Mouse (Mus musculus) heart, postnatal 0 days (tissue): ENCODE data around the gene Sf3a2. TPM values are rescaled to one million over a fixed set of nuclear protein-coding genes. Genes with fewer than 3 reads are reported as not detected.

Experiments used
- ATAC-seq: fragments of 200-750 bp; cut with Nextera tagmentation; 2 replicates; pipeline ENCODE4 v1.8.0; 2017; ENCODE audit warnings: low read depth, moderate number of reproducible peaks, moderate library complexity; ENCODE audit not compliant: insufficient read depth
- DNase-seq: peaks from one replicate; pipeline ENCODE4 v3.0.0-alpha.2; 2016; ENCODE audit warnings: low spot score
- H3K27ac ChIP-seq: fragments of 300-500 bp; sonication (generic); 2 replicates; pipeline ENCODE4 v1.5.1; 2014; ENCODE audit warnings: low read depth, mild to moderate bottlenecking
- H3K27me3 ChIP-seq: fragments of 300-500 bp; sonication (generic); 2 replicates; pipeline ENCODE4 v1.6.1; 2014; ENCODE audit warnings: low read length, mixed read lengths; ENCODE audit not compliant: control insufficient read depth, insufficient read depth
- H3K36me3 ChIP-seq: fragments of 300-500 bp; sonication (generic); replicated peaks from 2 replicates; pipeline ENCODE4 v1.6.1; 2014; ENCODE audit warnings: low read length, mixed read lengths; ENCODE audit not compliant: control insufficient read depth, insufficient read depth
- H3K4me1 ChIP-seq: fragments of 300-500 bp; sonication (generic); 2 replicates; pipeline ENCODE4 v1.6.1; 2014; ENCODE audit warnings: antibody characterized with exemption; ENCODE audit not compliant: control insufficient read depth, insufficient read depth
- H3K4me2 ChIP-seq: fragments of 300-500 bp; sonication (generic); 2 replicates; pipeline ENCODE4 v1.6.1; 2014; ENCODE audit warnings: low read depth, mild to moderate bottlenecking, low read length, moderate library complexity
- H3K4me3 ChIP-seq: fragments of 300-500 bp; sonication (generic); 2 replicates; pipeline ENCODE4 v1.5.1; 2014; ENCODE audit warnings: low read depth, low read length
- H3K9ac ChIP-seq: fragments of 300-500 bp; sonication (generic); replicated peaks from 2 replicates; pipeline ENCODE4 v1.6.1; 2014; ENCODE audit warnings: low read depth, low read length, mixed read lengths
- H3K9me3 ChIP-seq: fragments of 300-500 bp; sonication (generic); replicated peaks from 2 replicates; pipeline ENCODE4 v1.6.1; 2016; ENCODE audit warnings: low read length; ENCODE audit not compliant: control insufficient read depth
- CTCF ChIP-seq: IDR thresholded peaks from 2 replicates; pipeline ENCODE4 v1.5.1; 2016; ENCODE audit warnings: antibody characterized with exemption, control low read depth, low read depth
- EP300 ChIP-seq: IDR thresholded peaks from 2 replicates; pipeline ENCODE4 v1.6.1; 2016; ENCODE audit warnings: antibody characterized with exemption, low read depth
- WGBS: fragments of 180-500 bp; shearing (Covaris S2); extraction: QIAGEN DNeasy Blood & Tissue Kit; methylation state at CpG from one replicate; pipeline ENCODE4 v1.1.7; 2014; 5-methylcytosine and 5-hydroxymethylcytosine counted together
- polyA plus RNA-seq: library from polyadenylated mRNA; unstranded; fragments of >200 nt; fragmentation: Nextera tagmentation; extraction: Ambion mirVana; gene quantifications from 2 replicates; pipeline ENCODE4 v1.2.1, GENCODE M21; 2015
- total RNA-seq: library from RNA; depleted of rRNA; stranded (reverse); fragments of >200 nt; gene quantifications from 2 replicates; pipeline ENCODE4 v1.2.3, GENCODE M21; 2014; ENCODE audit warnings: low replicate concordance

Sf3a2 gene
- total and polyA plus RNA-seq, 2 experiments from 2014 or later, result 8.8 to 25.2 TPM

- peaks cover 29% of the 10 kb centered on the region for H3K4me1 ChIP-seq
- H3K9me3 ChIP-seq, result no peaks in the 10 kb centered on the region
- ATAC-seq (no peak), DNase-seq (no peak)
- no peak overlapping the region for H3K4me3 ChIP-seq
- WGBS, result 69% methylated on average over 6 of the region's 6 CpGs
- H3K27me3 ChIP-seq, result no peaks in the 10 kb centered on the region
- H3K27ac ChIP-seq, result no peak overlapping the region
- H3K36me3 ChIP-seq, result peaks cover 82% of the 10 kb centered on the region
- TF ChIP-seq EP300, result no peak
- no peak for TF ChIP-seq CTCF
- H3K4me2 ChIP-seq, result no peak overlapping the region
- H3K9ac ChIP-seq, result no peak overlapping the region
Observed at GRCm38 (mm10) chr10:80776358-80776869, 21.6 kb upstream of the Sf3a2 start.

GRCm38 (mm10) chr10:80777123-80777522, 20.9 kb upstream of the Sf3a2 start:
- Histone ChIP-seq H3K36me3 (peaks cover 82% of the 10 kb centered on the region), H3K4me3 (no peak overlapping the region), H3K4me1 (peaks cover 29% of the 10 kb centered on the region), H3K27ac (no peak overlapping the region), H3K9ac (no peak overlapping the region), H3K27me3 (no peaks in the 10 kb centered on the region), H3K9me3 (no peaks in the 10 kb centered on the region), H3K4me2 (no peak overlapping the region)
- whole genome bisulfite sequencing, result 75% methylated on average over 5 of the region's 5 CpGs
- no peak for TF ChIP-seq CTCF
- TF ChIP-seq EP300, result no peak
- DNase-seq, result no peak
- no peak for ATAC-seq

- Histone ChIP-seq H3K36me3 (peaks cover 86% of the 10 kb centered on the region), H3K27me3 (no peaks in the 10 kb centered on the region), H3K9me3 (no peaks in the 10 kb centered on the region), H3K9ac (no peak overlapping the region), H3K4me3 (no peak overlapping the region), H3K4me1 (peaks cover 14% of the 10 kb centered on the region), H3K27ac (no peak overlapping the region), H3K4me2 (no peak overlapping the region)
- ATAC-seq (no peak), DNase-seq (no peak)
- TF ChIP-seq EP300 (no peak), CTCF (no peak)
Observed at GRCm38 (mm10) chr10:80779565-80779964, 18.4 kb upstream of the Sf3a2 start.

GRCm38 (mm10) chr10:80784302-80784701, 13.7 kb upstream of the Sf3a2 start:
- no peaks in the 10 kb centered on the region for H3K27me3 ChIP-seq
- TF ChIP-seq EP300 (no peak), CTCF (no peak)
- H3K4me3 ChIP-seq, result no peak overlapping the region
- no peak for DNase-seq
- H3K9ac ChIP-seq, result no peak overlapping the region
- H3K4me1 ChIP-seq, result peaks cover 6% of the 10 kb centered on the region
- WGBS, result 100% methylated on average over 2 of the region's 2 CpGs
- no peaks in the 10 kb centered on the region for H3K9me3 ChIP-seq
- H3K27ac ChIP-seq, result no peak overlapping the region
- no peak for ATAC-seq
- H3K36me3 ChIP-seq, result peaks cover 90% of the 10 kb centered on the region
- no peak overlapping the region for H3K4me2 ChIP-seq

- no peak overlapping the region for H3K9ac ChIP-seq
- no peak for DNase-seq
- peaks cover 6% of the 10 kb centered on the region for H3K4me1 ChIP-seq
- peaks cover 92% of the 10 kb centered on the region for H3K36me3 ChIP-seq
- no peak overlapping the region for H3K4me3 ChIP-seq
- ATAC-seq, result no peak
- H3K27ac ChIP-seq, result no peak overlapping the region
- WGBS, result 87% methylated on average over 12 of the region's 12 CpGs
- no peaks in the 10 kb centered on the region for H3K9me3 ChIP-seq
- TF ChIP-seq EP300 (no peak), CTCF (no peak)
- H3K27me3 ChIP-seq, result no peaks in the 10 kb centered on the region
- no peak overlapping the region for H3K4me2 ChIP-seq
Observed at GRCm38 (mm10) chr10:80784871-80785270, 13.1 kb upstream of the Sf3a2 start.

- Histone ChIP-seq H3K9me3 (no peaks in the 10 kb centered on the region), H3K4me2 (no peak overlapping the region), H3K27me3 (no peaks in the 10 kb centered on the region), H3K4me3 (no peak overlapping the region), H3K4me1 (peaks cover 9% of the 10 kb centered on the region), H3K36me3 (peaks cover 95% of the 10 kb centered on the region), H3K9ac (no peak overlapping the region), H3K27ac (no peak overlapping the region)
- ATAC-seq (no peak), DNase-seq (no peak)
- 89% methylated on average over 11 of the region's 11 CpGs for WGBS
- TF ChIP-seq CTCF (no peak), EP300 (no peak)
Observed at GRCm38 (mm10) chr10:80785963-80786362, 12.0 kb upstream of the Sf3a2 start.
